Comparison of ENCODE assay signal across 12 mouse cellular contexts in the genomic region with DNA sequence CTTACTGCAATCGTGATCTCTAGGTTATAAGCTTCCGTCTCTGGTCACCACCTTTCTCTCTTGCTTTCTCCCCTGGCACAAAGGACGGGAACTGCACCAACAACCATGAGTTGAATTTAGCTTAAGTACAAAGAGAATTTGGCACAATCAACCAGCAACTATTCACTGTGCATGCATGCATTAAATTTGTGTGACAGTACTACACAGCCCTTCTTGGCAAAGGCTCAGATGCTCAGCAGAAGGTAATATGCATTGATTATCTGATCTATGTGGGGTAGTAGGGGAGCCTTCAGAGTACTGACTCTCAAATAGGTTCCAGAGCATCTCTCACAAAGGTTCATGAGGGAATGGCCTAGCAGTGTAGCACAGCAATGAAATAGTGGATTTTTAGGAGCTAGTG. TPM values are rescaled to one million over a fixed set of nuclear protein-coding genes. Genes with fewer than 3 reads are reported as not detected.
"Had no signal": no experiment of that assay in that cellular context is flagged by ENCODE, and none has a peak within 500 bp of the region (broad histone marks: within the 10 kb centered on the region; RNA-seq: fewer than 3 reads in every experiment).

No protein-coding gene starts in this region.

- H3K9ac ChIP-seq: liver, embryonic 15.5 days; neural tube, embryonic 13.5 days had no signal

- H3K4me1 ChIP-seq: liver, embryonic 15.5 days had no signal

- H3K36me3 ChIP-seq: limb, embryonic 10.5 days; liver, embryonic 15.5 days; neural tube, embryonic 13.5 days had no signal

- H3K9me3 ChIP-seq: limb, embryonic 10.5 days; neural tube, embryonic 13.5 days had no signal

- DNase-seq: kidney, postnatal 25 days; lung, adult 2 months; lung, postnatal 36 days; midbrain, embryonic 14.5 days; right cerebral cortex, postnatal 14 days; thymus, postnatal 36 days had no signal

- ATAC-seq: lung, postnatal 0 days had no signal

- H3K27ac ChIP-seq: left cerebral cortex, adult 2 months; liver, embryonic 15.5 days had no signal

- H3K27me3 ChIP-seq: liver, embryonic 15.5 days; neural tube, embryonic 13.5 days had no signal

- H3K4me2 ChIP-seq: liver, embryonic 11.5 days; liver, embryonic 15.5 days; neural tube, embryonic 13.5 days had no signal

- H3K4me3 ChIP-seq: left cerebral cortex, adult 2 months; limb, embryonic 10.5 days; liver, embryonic 15.5 days; neural tube, embryonic 13.5 days had no signal

RNA-seq across cellular contexts. Expression of a gene that starts 12.4 kb away (rescaled TPM):
- polyA plus RNA-seq: lung, postnatal 0 days; midbrain, embryonic 14.5 days had no signal
